Mouse (Mus musculus) yolk sac, embryonic 10.5 days (tissue): ENCODE data around the gene Kcnj10.
A peak's percentile ranks its signal among the peaks of the same experiment; 100 is the strongest.

ENCODE experiments used
- DNase-seq: peaks from one replicate; pipeline ENCODE4 v3.0.0-alpha.2; 2017; ENCODE audit warnings: low spot score

Gene Kcnj10

DNA sequence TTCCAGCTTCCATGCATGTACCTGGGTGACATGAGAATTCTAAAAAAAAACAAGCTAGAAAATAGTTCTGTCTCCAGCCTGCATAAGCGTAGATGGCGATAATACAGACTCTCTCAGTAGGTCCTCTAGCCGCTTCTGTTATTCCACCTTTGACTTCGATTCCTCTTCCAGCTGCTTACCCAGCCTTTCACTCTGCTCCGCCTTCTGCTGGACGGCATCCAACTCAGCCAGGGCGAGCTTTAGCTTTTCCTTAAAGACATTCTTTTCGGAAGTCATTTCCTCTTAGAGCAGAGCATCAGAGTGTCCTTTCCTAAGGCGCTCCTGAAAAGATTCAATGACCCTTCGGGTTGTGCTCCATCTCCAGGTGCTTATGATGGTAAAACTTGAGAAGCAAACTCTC is 39.1 kb downstream of the Kcnj10 start:
- no peak for DNase-seq

DNA sequence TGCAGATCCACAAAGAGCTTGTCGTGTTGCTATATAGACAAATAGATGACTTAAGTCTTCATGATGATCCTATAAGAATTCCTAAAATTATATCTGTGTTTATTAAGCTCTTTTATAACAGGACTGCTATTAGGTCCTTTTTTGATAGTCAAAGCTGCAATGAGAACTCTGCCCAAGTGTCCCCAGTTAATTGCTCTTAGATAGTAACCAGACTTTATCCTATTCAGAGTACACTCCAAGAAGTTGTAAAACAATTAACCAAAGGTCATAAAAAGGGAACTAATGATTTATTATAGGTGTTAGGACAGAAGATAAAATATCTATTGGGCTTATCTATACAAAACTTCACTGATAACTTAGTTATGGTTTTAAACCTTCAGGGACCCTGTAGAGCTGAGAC is 41.1 kb downstream of the Kcnj10 start:
- no peak for DNase-seq

GRCm38 (mm10) chr1:172387246-172387645 is 46.2 kb downstream of the Kcnj10 start:
- no peak for DNase-seq

DNA sequence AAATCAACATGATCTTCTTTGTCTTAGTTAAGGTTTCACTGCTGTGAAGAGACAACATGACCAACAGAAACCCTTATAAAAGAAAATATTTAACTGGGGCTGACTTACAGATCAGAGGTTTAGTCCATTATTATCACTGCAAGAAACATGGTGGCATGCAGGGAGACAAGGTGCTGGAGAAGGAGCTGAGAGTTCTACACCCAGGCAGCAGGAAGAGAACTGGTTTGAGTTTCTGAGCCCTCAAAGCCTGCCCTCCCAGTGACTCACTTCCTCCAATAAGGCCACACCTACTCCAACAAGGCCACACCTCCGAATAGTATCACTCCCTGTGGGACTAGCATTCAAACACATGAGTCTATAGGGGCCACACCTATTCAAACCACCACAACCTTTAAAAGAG is 49.8 kb downstream of the Kcnj10 start:
- no peak for DNase-seq

- DNase-seq: no peak
These were observed 51.0 kb downstream of the Kcnj10 start for GRCm38 (mm10) chr1:172391807-172392581.

DNA sequence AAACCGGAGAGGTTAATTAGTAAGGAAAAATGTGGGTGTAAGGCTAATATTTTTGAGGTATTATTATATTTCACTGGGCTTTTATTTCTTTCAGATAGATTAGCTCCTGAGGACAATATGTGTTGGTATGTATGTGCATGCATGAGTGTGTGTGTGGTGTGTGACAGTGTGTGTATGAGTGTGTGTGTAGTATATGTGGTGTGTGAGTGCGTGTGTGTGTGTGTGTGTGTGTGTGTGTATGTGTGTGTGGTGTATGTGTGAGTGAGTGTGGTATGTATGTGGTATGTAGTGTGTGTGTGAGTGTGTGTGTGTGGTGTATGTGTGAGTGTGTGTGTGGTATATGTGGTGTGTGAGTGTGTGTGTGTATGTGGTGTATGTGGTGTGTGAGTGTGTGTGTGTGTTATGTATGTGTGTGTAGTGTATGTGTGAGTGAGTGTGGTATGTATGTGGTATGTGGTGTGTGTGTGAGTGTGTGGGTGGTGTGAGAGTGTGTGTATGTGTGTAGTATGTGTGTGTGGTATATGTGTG is 51.7 kb downstream of the Kcnj10 start:
- no peak for DNase-seq

DNA sequence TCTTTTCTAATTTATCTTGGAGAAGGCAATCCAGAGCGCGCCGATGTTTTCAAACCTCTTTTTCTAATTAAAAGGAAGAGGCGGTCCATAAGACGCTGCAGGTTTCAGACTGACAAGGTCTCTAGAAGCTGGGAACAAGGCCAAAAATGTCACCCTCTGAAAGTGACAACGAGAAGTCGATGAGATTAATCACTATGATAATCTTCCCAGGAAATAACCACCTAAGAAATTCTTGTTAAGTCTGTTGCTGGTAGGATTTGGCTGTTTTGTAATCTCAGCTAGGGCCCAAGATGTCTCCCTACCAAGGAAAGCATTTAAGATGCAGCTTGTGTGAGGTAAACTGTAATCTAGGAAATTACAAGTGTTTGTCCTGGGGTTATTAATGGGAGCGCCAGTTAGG is 52.7 kb downstream of the Kcnj10 start:
- no peak for DNase-seq

- no peak for DNase-seq
These were observed 56.2 kb downstream of the Kcnj10 start for GRCm38 (mm10) chr1:172396996-172397752.

GRCm38 (mm10) chr1:172406077-172406706 is 65.2 kb downstream of the Kcnj10 start:
- no peak for DNase-seq

- DNase-seq: no peak
These were observed 68.0 kb downstream of the Kcnj10 start for GRCm38 (mm10) chr1:172408996-172409395.

DNA sequence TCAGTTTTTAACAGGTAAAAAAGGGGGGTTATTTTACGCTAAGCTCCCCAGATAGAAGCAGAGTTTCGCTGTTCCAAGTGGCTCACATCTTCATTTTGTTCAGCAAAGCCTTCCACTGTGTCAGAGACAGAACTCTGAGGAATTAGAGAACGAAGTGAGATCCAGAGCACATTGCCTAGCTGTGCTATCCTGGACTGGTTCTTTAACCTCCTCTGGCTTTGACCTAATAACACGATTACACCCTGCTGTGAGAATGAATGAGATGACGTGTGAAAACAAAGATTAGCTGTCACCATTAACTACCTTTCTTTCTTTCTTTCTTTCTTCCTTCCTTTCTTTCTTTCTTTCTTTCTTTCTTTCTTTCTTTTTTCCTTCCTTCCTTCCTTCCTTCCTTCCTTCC is 68.4 kb downstream of the Kcnj10 start:
- no peak for DNase-seq

DNA sequence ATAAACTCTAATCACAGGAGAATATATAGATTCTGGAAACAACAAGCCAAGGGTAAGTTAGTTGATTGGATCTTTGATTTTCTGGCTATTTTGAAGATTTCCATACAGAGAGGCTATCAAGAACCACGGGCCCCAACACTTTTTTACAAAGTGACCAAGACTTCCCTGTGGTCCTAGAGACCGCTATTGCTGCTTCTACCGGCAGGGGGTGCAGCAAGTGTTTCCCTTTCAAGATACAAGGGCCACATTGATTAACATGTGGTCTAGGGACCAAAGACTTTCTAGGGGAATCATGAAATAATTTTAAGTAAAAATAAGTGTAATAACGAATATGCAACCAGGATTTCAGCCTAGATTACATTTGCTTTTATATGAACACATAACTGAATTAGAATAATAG is 69.8 kb downstream of the Kcnj10 start:
- DNase-seq: peak; percentile 36

DNA sequence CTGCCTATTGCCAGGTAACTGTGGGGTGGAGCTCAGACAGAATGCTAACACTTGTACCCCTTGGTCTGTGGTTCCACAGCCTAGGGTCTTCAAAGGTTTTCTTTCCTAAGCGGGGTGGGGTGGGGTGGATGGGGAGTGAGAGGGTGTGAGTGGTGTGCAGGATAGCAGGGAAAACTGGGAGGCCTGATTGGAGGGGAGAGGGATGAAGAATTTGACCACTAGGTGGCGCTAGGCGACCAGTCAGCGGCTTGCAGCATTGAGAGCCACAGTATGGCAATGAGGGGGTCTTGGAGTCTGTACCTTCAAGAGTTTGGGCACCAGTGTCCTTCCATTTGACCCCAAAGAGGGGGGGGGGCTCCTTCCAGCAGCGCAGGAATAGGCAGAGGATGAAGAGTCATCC is 71.2 kb downstream of the Kcnj10 start:
- peak; percentile 58 for DNase-seq

GRCm38 (mm10) chr1:172413491-172414230 is 72.7 kb downstream of the Kcnj10 start:
- no peak for DNase-seq

GRCm38 (mm10) chr1:172414231-172414585 is 73.2 kb downstream of the Kcnj10 start:
- DNase-seq: no peak

GRCm38 (mm10) chr1:172415061-172415460 is 74.1 kb downstream of the Kcnj10 start:
- DNase-seq: no peak

GRCm38 (mm10) chr1:172418173-172418572 is 77.2 kb downstream of the Kcnj10 start:
- no peak for DNase-seq

DNA sequence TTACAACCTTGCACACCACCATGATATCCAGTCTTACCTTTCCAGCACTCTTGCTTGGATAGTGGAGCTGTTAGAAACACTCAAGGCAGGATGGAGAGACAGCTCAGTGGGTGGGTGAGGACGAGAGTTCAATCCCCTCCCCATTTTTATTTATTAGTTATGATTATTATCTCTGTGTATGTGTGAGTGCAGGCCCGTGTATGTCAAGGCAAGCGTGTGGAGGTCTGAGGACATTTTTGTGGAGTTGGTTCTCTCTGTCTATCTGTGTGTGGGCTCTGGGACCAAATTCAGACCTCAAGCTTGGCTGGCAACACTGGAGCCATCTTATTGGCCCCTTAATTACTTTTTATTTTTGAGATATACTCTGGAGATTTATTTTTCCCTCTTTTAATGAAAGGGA is 77.6 kb downstream of the Kcnj10 start:
- DNase-seq: no peak

DNA sequence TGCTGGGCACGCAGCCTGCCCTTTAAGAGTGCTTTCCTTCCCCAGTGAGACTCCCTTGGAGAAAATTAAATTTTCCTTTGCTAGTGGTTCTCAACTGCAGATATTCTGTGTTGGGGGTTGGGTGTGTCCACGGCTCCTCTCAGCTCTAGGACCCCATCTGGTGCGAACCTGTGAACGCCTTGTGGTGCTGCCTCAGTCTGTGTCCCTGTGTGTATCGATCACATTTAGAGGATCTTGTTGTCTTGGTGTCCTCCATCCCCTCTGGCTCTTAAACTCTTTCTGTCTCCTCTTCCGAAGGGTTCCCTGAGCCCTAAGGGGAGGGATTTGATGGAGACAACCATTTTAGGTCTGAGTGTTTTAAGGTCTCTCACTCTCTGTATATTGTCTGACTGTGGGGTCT is 79.2 kb downstream of the Kcnj10 start:
- no peak for DNase-seq

DNA sequence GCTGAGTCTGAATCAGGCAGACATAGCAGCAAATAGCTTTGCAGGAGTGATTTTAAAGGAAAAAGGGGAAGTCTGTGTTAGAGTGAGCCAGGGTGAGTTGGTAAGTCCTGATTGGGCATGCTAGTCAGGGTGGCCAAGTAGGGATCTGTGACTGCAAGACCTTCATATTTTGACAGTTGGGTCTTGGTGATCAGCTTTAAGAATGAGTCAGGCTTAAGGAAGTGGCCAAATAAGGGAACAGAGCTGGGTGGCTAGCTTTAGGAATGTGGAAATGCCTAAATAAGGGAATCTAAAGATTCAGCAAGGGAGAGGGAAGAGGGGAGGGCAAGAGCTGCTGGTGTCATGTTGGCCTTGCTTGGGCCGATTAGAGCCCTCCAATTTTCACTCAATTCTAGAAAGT is 82.4 kb downstream of the Kcnj10 start:
- DNase-seq: no peak
